Mouse (Mus musculus): ENCODE results near the gene Psmb8. TPM values are rescaled to one million over a fixed set of nuclear protein-coding genes. Genes with fewer than 3 reads are reported as not detected.
"Not testable (repeated sequence)": the region's sequence is repeated elsewhere in the genome, so short reads cannot be mapped to it uniquely, and the experiment has no call there.

Gene Psmb8
- polyA plus RNA-seq, 1 experiment, result 16.1 TPM

- H3K27ac ChIP-seq (ENCODE audit: insufficient read depth, low read length), result no peak overlapping the region
- H3K4me1 ChIP-seq (ENCODE audit: control insufficient read depth, insufficient read depth, low read length), result no peaks in the 10 kb centered on the region
- H3K4me3 ChIP-seq (ENCODE audit: insufficient read depth, low read length), result no peak overlapping the region
- no peak for TF ChIP-seq CTCF (IDR thresholded peaks at IDR 0.05; ENCODE audit: borderline replicate concordance, insufficient read depth, low read length)
- no peak for TF ChIP-seq POLR2A (IDR thresholded peaks at IDR 0.05; ENCODE audit: low read depth, low read length)
Measured at GRCm38 (mm10) chr17:34208421-34208820, 10.9 kb downstream of the Psmb8 start.

GRCm38 (mm10) chr17:34209680-34210079 is 12.2 kb downstream of the Psmb8 start:
- H3K4me1 ChIP-seq (ENCODE audit: control insufficient read depth, insufficient read depth, low read length), result no peaks in the 10 kb centered on the region
- no peak overlapping the region for H3K27ac ChIP-seq (ENCODE audit: insufficient read depth, low read length)
- no peak overlapping the region for H3K4me3 ChIP-seq (ENCODE audit: insufficient read depth, low read length)
- TF ChIP-seq CTCF (IDR thresholded peaks at IDR 0.05; ENCODE audit: borderline replicate concordance, insufficient read depth, low read length), result no peak
- TF ChIP-seq POLR2A (IDR thresholded peaks at IDR 0.05; ENCODE audit: low read depth, low read length), result no peak

- H3K4me3 ChIP-seq (ENCODE audit: insufficient read depth, low read length), result no peak overlapping the region
- H3K27ac ChIP-seq (ENCODE audit: insufficient read depth, low read length), result no peak overlapping the region
- no peaks in the 10 kb centered on the region for H3K4me1 ChIP-seq (ENCODE audit: control insufficient read depth, insufficient read depth, low read length)
- TF ChIP-seq CTCF (IDR thresholded peaks at IDR 0.05; ENCODE audit: borderline replicate concordance, insufficient read depth, low read length) (no peak), POLR2A (IDR thresholded peaks at IDR 0.05; ENCODE audit: low read depth, low read length) (no peak)
Measured at GRCm38 (mm10) chr17:34210599-34210998, 13.1 kb downstream of the Psmb8 start.

- Histone ChIP-seq H3K27ac (ENCODE audit: insufficient read depth, low read length) (no peak overlapping the region), H3K4me1 (ENCODE audit: control insufficient read depth, insufficient read depth, low read length) (no peaks in the 10 kb centered on the region), H3K4me3 (ENCODE audit: insufficient read depth, low read length) (no peak overlapping the region)
- no peak for TF ChIP-seq CTCF (IDR thresholded peaks at IDR 0.05; ENCODE audit: borderline replicate concordance, insufficient read depth, low read length)
- no peak for TF ChIP-seq POLR2A (IDR thresholded peaks at IDR 0.05; ENCODE audit: low read depth, low read length)
Measured at GRCm38 (mm10) chr17:34211746-34212365, 14.3 kb downstream of the Psmb8 start.

GRCm38 (mm10) chr17:34213936-34214335 is 16.4 kb downstream of the Psmb8 start:
- TF ChIP-seq CTCF (IDR thresholded peaks at IDR 0.05; ENCODE audit: borderline replicate concordance, insufficient read depth, low read length) (no peak), POLR2A (IDR thresholded peaks at IDR 0.05; ENCODE audit: low read depth, low read length) (no peak)
- Histone ChIP-seq H3K4me1 (ENCODE audit: control insufficient read depth, insufficient read depth, low read length) (no peaks in the 10 kb centered on the region), H3K27ac (ENCODE audit: insufficient read depth, low read length) (no peak overlapping the region), H3K4me3 (ENCODE audit: insufficient read depth, low read length) (no peak overlapping the region)

- Histone ChIP-seq H3K4me3 (ENCODE audit: insufficient read depth, low read length) (no peak overlapping the region), H3K27ac (ENCODE audit: insufficient read depth, low read length) (no peak overlapping the region), H3K4me1 (ENCODE audit: control insufficient read depth, insufficient read depth, low read length) (no peaks in the 10 kb centered on the region)
- no peak for TF ChIP-seq POLR2A (IDR thresholded peaks at IDR 0.05; ENCODE audit: low read depth, low read length)
- TF ChIP-seq CTCF (IDR thresholded peaks at IDR 0.05; ENCODE audit: borderline replicate concordance, insufficient read depth, low read length), result no peak
Measured at GRCm38 (mm10) chr17:34215176-34215575, 17.7 kb downstream of the Psmb8 start.

- Histone ChIP-seq H3K4me3 (ENCODE audit: insufficient read depth, low read length) (no peak overlapping the region), H3K27ac (ENCODE audit: insufficient read depth, low read length) (no peak overlapping the region), H3K4me1 (ENCODE audit: control insufficient read depth, insufficient read depth, low read length) (no peaks in the 10 kb centered on the region)
- no peak for TF ChIP-seq CTCF (IDR thresholded peaks at IDR 0.05; ENCODE audit: borderline replicate concordance, insufficient read depth, low read length)
- no peak for TF ChIP-seq POLR2A (IDR thresholded peaks at IDR 0.05; ENCODE audit: low read depth, low read length)
Measured at GRCm38 (mm10) chr17:34217216-34217928, 19.9 kb downstream of the Psmb8 start.

- Histone ChIP-seq H3K4me3 (ENCODE audit: insufficient read depth, low read length) (no peak overlapping the region), H3K27ac (ENCODE audit: insufficient read depth, low read length) (no peak overlapping the region), H3K4me1 (ENCODE audit: control insufficient read depth, insufficient read depth, low read length) (no peaks in the 10 kb centered on the region)
- TF ChIP-seq CTCF (IDR thresholded peaks at IDR 0.05; ENCODE audit: borderline replicate concordance, insufficient read depth, low read length), result no peak
- no peak for TF ChIP-seq POLR2A (IDR thresholded peaks at IDR 0.05; ENCODE audit: low read depth, low read length)
Measured at GRCm38 (mm10) chr17:34217986-34218385, 20.5 kb downstream of the Psmb8 start.

GRCm38 (mm10) chr17:34218675-34219074 is 21.2 kb downstream of the Psmb8 start:
- Histone ChIP-seq H3K4me3 (ENCODE audit: insufficient read depth, low read length) (no peak overlapping the region), H3K27ac (ENCODE audit: insufficient read depth, low read length) (no peak overlapping the region), H3K4me1 (ENCODE audit: control insufficient read depth, insufficient read depth, low read length) (no peaks in the 10 kb centered on the region)
- TF ChIP-seq CTCF (IDR thresholded peaks at IDR 0.05; ENCODE audit: borderline replicate concordance, insufficient read depth, low read length) (no peak), POLR2A (IDR thresholded peaks at IDR 0.05; ENCODE audit: low read depth, low read length) (no peak)

GRCm38 (mm10) chr17:34219096-34219495 is 21.6 kb downstream of the Psmb8 start:
- H3K4me3 ChIP-seq (ENCODE audit: insufficient read depth, low read length); H3K27ac ChIP-seq (ENCODE audit: insufficient read depth, low read length); H3K4me1 ChIP-seq (ENCODE audit: control insufficient read depth, insufficient read depth, low read length): not testable (repeated sequence)

- H3K27ac ChIP-seq (ENCODE audit: insufficient read depth, low read length); H3K4me1 ChIP-seq (ENCODE audit: control insufficient read depth, insufficient read depth, low read length); H3K4me3 ChIP-seq (ENCODE audit: insufficient read depth, low read length): not testable (repeated sequence)
Measured at GRCm38 (mm10) chr17:34219801-34220200, 22.3 kb downstream of the Psmb8 start.

GRCm38 (mm10) chr17:34220401-34220800 is 22.9 kb downstream of the Psmb8 start:
- not testable (repeated sequence) for H3K27ac ChIP-seq (ENCODE audit: insufficient read depth, low read length); H3K4me1 ChIP-seq (ENCODE audit: control insufficient read depth, insufficient read depth, low read length); H3K4me3 ChIP-seq (ENCODE audit: insufficient read depth, low read length)
